Mouse (Mus musculus) right cerebral cortex, postnatal 25 days (tissue): ENCODE results near the gene Ngly1.

Experiments
- DNase-seq: peaks from one replicate; pipeline ENCODE4 v3.0.0; 2022

Ngly1 gene

GRCm38 (mm10) chr14:16335835-16336417 is 86.8 kb downstream of the Ngly1 start:
- DNase-seq = no peak

- DNase-seq = no peak
Observed at GRCm38 (mm10) chr14:16347505-16347904, 98.4 kb downstream of the Ngly1 start.

- no peak for DNase-seq
Observed at GRCm38 (mm10) chr14:16359704-16360103, 110.6 kb downstream of the Ngly1 start.
